Mouse (Mus musculus): Measurements from ENCODE around the gene Ptpa. TPM values are rescaled to one million over a fixed set of nuclear protein-coding genes. Genes with fewer than 3 reads are reported as not detected.

The Ptpa gene
- total and polyA plus RNA-seq, 3 experiments: 111 to 194 (median 122) TPM

DNA sequence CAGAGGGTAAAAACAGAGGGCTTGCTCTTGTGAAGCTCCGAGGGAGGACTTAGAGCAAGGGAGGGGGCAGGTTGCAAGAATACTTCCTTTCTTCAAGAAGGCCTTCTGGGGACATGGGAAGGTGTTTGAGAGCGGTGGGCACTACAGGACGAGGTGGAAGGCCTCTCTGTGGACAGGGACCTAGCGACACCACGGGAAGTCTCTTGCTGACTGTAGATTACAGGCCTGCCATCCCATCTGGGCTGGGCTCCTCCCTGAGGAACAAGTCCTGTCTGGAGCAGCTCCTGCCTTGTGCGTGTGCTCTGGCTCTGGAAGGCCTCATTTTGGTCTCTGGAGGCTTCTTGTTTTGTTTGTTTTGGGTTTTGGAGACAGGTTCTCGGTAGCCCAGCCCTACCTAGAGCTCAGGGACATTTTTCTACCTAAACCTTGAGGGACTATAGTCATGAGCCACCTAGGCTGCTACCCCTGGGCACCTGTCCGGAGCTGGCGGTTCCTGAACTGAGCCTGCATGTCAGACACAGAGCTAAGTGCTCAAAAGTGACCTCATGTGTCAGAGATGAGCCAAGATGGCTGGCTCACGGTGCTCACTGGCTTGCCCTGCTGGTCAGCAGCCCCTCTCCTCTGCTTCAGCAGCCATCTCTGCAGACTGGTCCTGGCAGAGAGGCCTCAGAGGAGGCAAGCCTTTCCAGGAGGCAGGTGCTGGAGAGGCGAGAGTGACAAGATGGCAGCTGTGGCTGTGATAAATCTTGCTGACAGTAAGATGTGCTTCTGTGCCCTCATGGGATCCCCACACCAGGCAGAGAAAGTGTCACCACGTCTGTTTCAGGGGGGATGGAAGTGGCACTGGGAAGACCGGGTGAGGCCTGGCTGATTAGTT, 40.5 kb downstream of the Ptpa start:
- H3K4me1 ChIP-seq (ENCODE audit: control insufficient read depth in 1 of 2, insufficient read depth in 2 of 2): peaks cover 9 to 50% of the 10 kb centered on the region in 2 experiments
- H3K79me2 ChIP-seq (replicated peaks; ENCODE audit: control insufficient read depth, extremely low read depth, insufficient read depth, poor library complexity, severe bottlenecking): no peaks in the 10 kb centered on the region
- H3K27me3 ChIP-seq (replicated peaks): no peaks in the 10 kb centered on the region
- peaks cover 0 to 35% of the 10 kb centered on the region in 2 experiments for H3K36me3 ChIP-seq (replicated peaks in 1 of 2; ENCODE audit: control insufficient read depth in 1 of 2, insufficient read depth in 1 of 2, low read length in 1 of 2)
- TF ChIP-seq UBTF (IDR thresholded peaks at IDR 0.05; ENCODE audit: low read depth, low read length) (no peak), NELFE (IDR thresholded peaks at IDR 0.05; ENCODE audit: low read depth, low read length) (no peak), BHLHE40 (IDR thresholded peaks at IDR 0.05; ENCODE audit: low read depth, low read length) (no peak), POLR2AphosphoS2 (IDR thresholded peaks at IDR 0.05; ENCODE audit: low read depth, low read length) (no peak), ZKSCAN1 (IDR thresholded peaks at IDR 0.05; ENCODE audit: borderline replicate concordance, low read depth, low read length) (no peak), RAD21 (IDR thresholded peaks at IDR 0.05; ENCODE audit: low read depth, low read length) (no peak)
- no peak for DNase-seq (ENCODE audit: extremely low read depth)
- no peak overlapping the region for H3K9ac ChIP-seq (ENCODE audit: insufficient read depth, low read depth)
- dilution Hi-C loops (cut with MboI; ENCODE audit: extremely low pct_ligation_motif_present, extremely low pct_unique_long_range_greater_than_20kb, low sequenced_read_pairs) (no loop called here), in situ Hi-C loops (cut with MboI; ENCODE audit: low pct_ligation_motif_present, low pct_unique_long_range_greater_than_20kb, low sequenced_read_pairs) (no loop called here)
- H3K9me3 ChIP-seq (replicated peaks; ENCODE audit: low read length): no peaks in the 10 kb centered on the region
- H3K4me3 ChIP-seq (replicated peaks in 1 of 3; ENCODE audit: low read depth in 2 of 3, low read length in 2 of 3, poor library complexity in 1 of 3): no peak overlapping the region
- no peak overlapping the region for H3K27ac ChIP-seq (ENCODE audit: insufficient read depth, low read depth)
- H3K4me2 ChIP-seq (ENCODE audit: insufficient read depth, low read depth, poor library complexity, severe bottlenecking): no peak overlapping the region

DNA sequence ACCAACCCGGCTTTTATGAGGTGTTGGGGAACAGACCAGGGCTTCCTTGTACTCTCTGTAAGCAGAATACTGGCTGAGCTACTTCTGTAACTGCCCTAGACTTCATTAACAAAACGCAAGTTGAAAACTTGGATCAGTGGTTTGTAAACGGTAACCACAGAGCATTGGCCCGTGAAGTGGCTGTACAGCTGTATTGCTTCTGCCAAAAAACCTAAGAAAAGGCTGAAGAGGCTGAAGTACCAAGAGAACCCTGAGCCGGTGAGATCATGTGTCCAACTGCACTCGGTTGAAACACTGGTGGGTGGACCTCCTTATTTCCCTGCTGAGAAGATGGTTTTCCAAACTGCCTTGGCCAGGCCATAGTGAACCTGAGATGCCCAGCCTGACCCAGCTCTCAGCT, 42.5 kb downstream of the Ptpa start:
- Histone ChIP-seq H3K9me3 (replicated peaks; ENCODE audit: low read length) (no peaks in the 10 kb centered on the region), H3K4me3 (replicated peaks in 1 of 3; ENCODE audit: low read depth in 2 of 3, low read length in 2 of 3, poor library complexity in 1 of 3) (no peak overlapping the region), H3K4me2 (ENCODE audit: insufficient read depth, low read depth, poor library complexity, severe bottlenecking) (no peak overlapping the region; the same call in 1 of the 2 replicates), H3K79me2 (replicated peaks; ENCODE audit: control insufficient read depth, extremely low read depth, insufficient read depth, poor library complexity, severe bottlenecking) (no peaks in the 10 kb centered on the region), H3K4me1 (ENCODE audit: control insufficient read depth in 1 of 2, insufficient read depth in 2 of 2) (peaks cover 13 to 43% of the 10 kb centered on the region in 2 experiments), H3K27me3 (replicated peaks) (no peaks in the 10 kb centered on the region), H3K36me3 (replicated peaks in 1 of 2; ENCODE audit: control insufficient read depth in 1 of 2, insufficient read depth in 1 of 2, low read length in 1 of 2) (peaks cover 0 to 20% of the 10 kb centered on the region in 2 experiments), H3K9ac (ENCODE audit: insufficient read depth, low read depth) (no peak overlapping the region), H3K27ac (ENCODE audit: insufficient read depth, low read depth) (peak overlapping the region; percentile 6)
- dilution Hi-C loops (cut with MboI; ENCODE audit: extremely low pct_ligation_motif_present, extremely low pct_unique_long_range_greater_than_20kb, low sequenced_read_pairs) (no loop called here), in situ Hi-C loops (cut with MboI; ENCODE audit: low pct_ligation_motif_present, low pct_unique_long_range_greater_than_20kb, low sequenced_read_pairs) (no loop called here)
- DNase-seq (ENCODE audit: extremely low read depth): peak; percentile 60
- TF ChIP-seq TBP (conservative IDR thresholded peaks at IDR 0.05; ENCODE audit: low read depth, low read length) (no peak), ETS1 (conservative IDR thresholded peaks at IDR 0.05; ENCODE audit: low read depth, low read length) (peak; percentile 68), POLR2AphosphoS2 (IDR thresholded peaks at IDR 0.05; ENCODE audit: low read depth, low read length) (no peak), BHLHE40 (IDR thresholded peaks at IDR 0.05; ENCODE audit: low read depth, low read length) (no peak)

DNA sequence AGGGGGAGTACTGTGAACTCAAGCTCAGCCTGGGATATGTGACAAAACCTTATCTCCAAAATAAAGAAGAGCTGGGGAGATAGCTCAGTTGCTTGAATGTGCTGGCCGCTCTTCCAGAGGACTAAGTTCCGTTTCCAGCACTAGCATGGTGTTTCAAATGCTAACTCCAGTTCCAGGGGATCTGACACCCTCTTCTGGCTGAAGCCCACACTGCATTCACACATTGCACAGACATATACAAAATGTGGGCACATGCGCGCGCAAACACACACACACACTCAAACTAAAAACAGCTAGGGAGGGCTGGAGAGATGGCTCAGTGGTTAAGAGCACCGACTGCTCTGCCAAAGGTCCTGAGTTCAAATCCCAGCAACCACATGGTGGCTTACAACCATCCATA, 43.4 kb downstream of the Ptpa start:
- Histone ChIP-seq H3K36me3 (replicated peaks in 1 of 2; ENCODE audit: control insufficient read depth in 1 of 2, insufficient read depth in 1 of 2, low read length in 1 of 2) (peaks cover 0 to 15% of the 10 kb centered on the region in 2 experiments), H3K4me1 (ENCODE audit: control insufficient read depth in 1 of 2, insufficient read depth in 2 of 2) (peaks cover 18 to 43% of the 10 kb centered on the region in 2 experiments), H3K4me3 (replicated peaks in 1 of 3; ENCODE audit: low read depth in 2 of 3, low read length in 2 of 3, poor library complexity in 1 of 3) (no peak overlapping the region), H3K27me3 (replicated peaks) (no peaks in the 10 kb centered on the region), H3K9ac (ENCODE audit: insufficient read depth, low read depth) (no peak overlapping the region), H3K27ac (ENCODE audit: insufficient read depth, low read depth) (no peak overlapping the region), H3K9me3 (replicated peaks; ENCODE audit: low read length) (peaks cover 1% of the 10 kb centered on the region), H3K4me2 (ENCODE audit: insufficient read depth, low read depth, poor library complexity, severe bottlenecking) (no peak overlapping the region), H3K79me2 (replicated peaks; ENCODE audit: control insufficient read depth, extremely low read depth, insufficient read depth, poor library complexity, severe bottlenecking) (no peaks in the 10 kb centered on the region)
- in situ Hi-C loops (cut with MboI; ENCODE audit: low pct_ligation_motif_present, low pct_unique_long_range_greater_than_20kb, low sequenced_read_pairs) (no loop called here), dilution Hi-C loops (cut with MboI; ENCODE audit: extremely low pct_ligation_motif_present, extremely low pct_unique_long_range_greater_than_20kb, low sequenced_read_pairs) (no loop called here)
- TF ChIP-seq CTCF (conservative IDR thresholded peaks at IDR 0.05 in 1 of 2, IDR thresholded peaks at IDR 0.05 in 1 of 2; ENCODE audit: low read depth in 2 of 2, low read length in 2 of 2) (peak in 1 of 2 experiments; percentile 51; a peak in 2 of 4 replicates), MXI1 (IDR thresholded peaks at IDR 0.05; ENCODE audit: low read depth, low read length) (no peak), SMC3 (IDR thresholded peaks at IDR 0.05; ENCODE audit: low read depth, low read length) (peak; percentile 39), RAD21 (IDR thresholded peaks at IDR 0.05; ENCODE audit: low read depth, low read length) (peak; percentile 26)
- DNase-seq (ENCODE audit: extremely low read depth): no peak

Data from CH12.LX (cell line).